13 mouse cellular contexts compared by ENCODE assay signal in the genomic region with DNA sequence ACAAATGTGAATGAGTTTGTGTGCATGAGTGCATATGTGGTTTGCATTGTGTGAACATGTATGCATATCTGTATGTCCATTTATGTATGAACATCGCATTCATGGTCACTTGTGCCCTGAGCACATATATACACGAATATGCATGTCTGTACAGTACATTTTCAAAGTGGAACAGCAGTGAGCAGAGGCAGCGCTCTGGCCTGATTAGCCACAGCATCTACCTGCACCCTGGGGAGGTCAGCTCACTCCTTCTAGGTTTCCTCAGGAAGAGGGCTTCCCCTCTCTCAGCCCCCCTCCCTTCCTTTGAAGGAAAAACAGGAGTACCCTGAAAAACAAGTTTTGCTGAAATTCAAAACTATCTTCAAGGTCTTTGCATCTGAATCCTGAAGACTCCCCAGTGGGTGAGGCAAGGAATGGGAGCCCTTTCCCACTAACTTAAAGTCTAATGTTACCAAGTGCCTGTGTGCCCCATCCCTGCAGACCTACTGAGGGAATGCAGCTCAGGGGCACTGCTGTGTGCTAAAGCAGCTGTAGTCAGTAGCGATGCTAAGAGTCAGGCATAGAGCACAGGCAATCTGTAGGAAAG. TPM values are rescaled to one million over a fixed set of nuclear protein-coding genes. Genes with fewer than 3 reads are reported as not detected.
DNase-seq lines count a peak whose midpoint lies in the region; ATAC-seq and TF ChIP-seq lines count a peak whose summit lies in the region.
"Had no signal": no experiment of that assay in that cellular context is flagged by ENCODE, and none has a peak within 500 bp of the region (broad histone marks: within the 10 kb centered on the region; RNA-seq: fewer than 3 reads in every experiment).

No protein-coding gene starts in this region.

- peaks cover 59% of the 10 kb centered on the region for H3K4me1 ChIP-seq in forebrain, embryonic 12.5 days
- H3K4me1 ChIP-seq in forebrain, embryonic 15.5 days, result peaks cover 21% of the 10 kb centered on the region
- peaks cover 52% of the 10 kb centered on the region for H3K4me1 ChIP-seq in kidney, embryonic 16.5 days (ENCODE audit: insufficient read depth, low read length)
- H3K4me1 ChIP-seq in ES-Bruce4 (ENCODE audit: control insufficient read depth, insufficient read depth, low read length), result peaks cover 18% of the 10 kb centered on the region
- H3K4me1 ChIP-seq in hindbrain, embryonic 13.5 days (replicated peaks), result peaks cover 45% of the 10 kb centered on the region

- no peak for TF ChIP-seq POLR2A in ES-Bruce4 (IDR thresholded peaks at IDR 0.05; ENCODE audit: insufficient read depth, low read length)

- DNase-seq in kidney, adult 18-20 months, result no peak
- no peak for DNase-seq in left cerebral cortex, postnatal 14 days (ENCODE audit: low spot score in 2 of 2)
- DNase-seq in right cerebral cortex, postnatal 10 days (ENCODE audit: low spot score in 2 of 2), result no peak
- DNase-seq: adrenal gland, adult 2 months; layer of hippocampus, adult 9-11 months; liver, embryonic 13.5 days; thymus, postnatal 36 days had no signal

- WGBS in forebrain, embryonic 12.5 days, result 45% methylated on average over 4 of the region's 4 CpGs
- WGBS in forebrain, embryonic 15.5 days, result 51% methylated on average over 4 of the region's 4 CpGs
- WGBS in kidney, embryonic 16.5 days, result 65% methylated on average over 4 of the region's 4 CpGs
- 45% methylated on average over 4 of the region's 4 CpGs for WGBS in hindbrain, embryonic 13.5 days

- no peaks in the 10 kb centered on the region for H3K36me3 ChIP-seq in forebrain, embryonic 12.5 days (replicated peaks)
- no peaks in the 10 kb centered on the region for H3K36me3 ChIP-seq in forebrain, embryonic 15.5 days
- no peaks in the 10 kb centered on the region; the same call in 1 of the 2 replicates for H3K36me3 ChIP-seq in kidney, embryonic 16.5 days (ENCODE audit: insufficient read depth, low read length)
- H3K36me3 ChIP-seq in ES-Bruce4 (ENCODE audit: control insufficient read depth, insufficient read depth, low read length, poor library complexity, severe bottlenecking), result no peaks in the 10 kb centered on the region
- no peaks in the 10 kb centered on the region for H3K36me3 ChIP-seq in hindbrain, embryonic 13.5 days
- H3K36me3 ChIP-seq: liver, embryonic 13.5 days had no signal

- peak overlapping the region; percentile 94 for H3K4me2 ChIP-seq in forebrain, embryonic 12.5 days
- H3K4me2 ChIP-seq in forebrain, embryonic 15.5 days (replicated peaks), result no peak overlapping the region
- H3K4me2 ChIP-seq in kidney, embryonic 16.5 days (replicated peaks; ENCODE audit: low read depth, low read length), result peak overlapping the region; percentile 69
- peak overlapping the region; percentile 8; the same call in 1 of the 2 replicates for H3K4me2 ChIP-seq in hindbrain, embryonic 13.5 days
- H3K4me2 ChIP-seq: liver, embryonic 13.5 days had no signal

- no peak for TF ChIP-seq CTCF in ES-Bruce4 (IDR thresholded peaks at IDR 0.05; ENCODE audit: low read depth, low read length)

- intact Hi-C loops in left cerebral cortex, postnatal 14 days (cut with DNase I), result no loop called here

- peaks cover 18% of the 10 kb centered on the region for H3K27me3 ChIP-seq in forebrain, embryonic 12.5 days
- peaks cover 4% of the 10 kb centered on the region; the same call in 1 of the 2 replicates for H3K27me3 ChIP-seq in forebrain, embryonic 15.5 days
- no peaks in the 10 kb centered on the region; the same call in 1 of the 2 replicates for H3K27me3 ChIP-seq in kidney, embryonic 16.5 days (ENCODE audit: insufficient read depth, low read length)
- H3K27me3 ChIP-seq in ES-Bruce4 (ENCODE audit: control insufficient read depth, insufficient read depth, low read length, poor library complexity, severe bottlenecking), result no peaks in the 10 kb centered on the region
- peaks cover 37% of the 10 kb centered on the region for H3K27me3 ChIP-seq in hindbrain, embryonic 13.5 days

- H3K27ac ChIP-seq in forebrain, embryonic 12.5 days, result 0 out of 2 replicates have a peak overlapping the region, but pooled peaks have one; percentile 14
- H3K27ac ChIP-seq in forebrain, embryonic 15.5 days (replicated peaks), result no peak overlapping the region
- H3K27ac ChIP-seq in kidney, embryonic 16.5 days (ENCODE audit: low read length), result peak overlapping the region; percentile 52; the same call in 1 of the 2 replicates
- peak overlapping the region; percentile 80 for H3K27ac ChIP-seq in ES-Bruce4 (ENCODE audit: insufficient read depth, low read length)
- H3K27ac ChIP-seq in hindbrain, embryonic 13.5 days, result no peak overlapping the region; the same call in 1 of the 2 replicates
- H3K27ac ChIP-seq: liver, embryonic 13.5 days had no signal

- ATAC-seq in forebrain, embryonic 12.5 days (ENCODE audit: low FRiP score), result no peak
- no peak for ATAC-seq in forebrain, embryonic 15.5 days (replicated peaks)
- no peak for ATAC-seq in kidney, embryonic 16.5 days (ENCODE audit: low FRiP score, low TSS enrichment)
- no peak for ATAC-seq in hindbrain, embryonic 13.5 days (ENCODE audit: low FRiP score)
- ATAC-seq: inflammation-experienced regulatory T-cells, adult 6 months had no signal

- no peak overlapping the region for H3K4me3 ChIP-seq in forebrain, embryonic 12.5 days (replicated peaks)
- no peak overlapping the region for H3K4me3 ChIP-seq in forebrain, embryonic 15.5 days
- peak overlapping the region; percentile 67; the same call in 1 of the 2 replicates for H3K4me3 ChIP-seq in kidney, embryonic 16.5 days (ENCODE audit: low read length)
- peak overlapping the region; percentile 26 for H3K4me3 ChIP-seq in ES-Bruce4 (ENCODE audit: low read depth, low read length)
- no peak overlapping the region for H3K4me3 ChIP-seq in hindbrain, embryonic 13.5 days
- H3K4me3 ChIP-seq: liver, embryonic 13.5 days had no signal

- peak overlapping the region; percentile 68; the same call in 1 of the 2 replicates for H3K9ac ChIP-seq in forebrain, embryonic 12.5 days
- no peak overlapping the region for H3K9ac ChIP-seq in forebrain, embryonic 15.5 days (replicated peaks)
- H3K9ac ChIP-seq in kidney, embryonic 16.5 days (replicated peaks; ENCODE audit: low read length), result peak overlapping the region; percentile 33
- H3K9ac ChIP-seq in ES-Bruce4 (ENCODE audit: low read depth, poor library complexity, severe bottlenecking), result 0 out of 2 replicates have a peak overlapping the region, but pooled peaks have one; percentile 25
- H3K9ac ChIP-seq in hindbrain, embryonic 13.5 days, result no peak overlapping the region
- H3K9ac ChIP-seq: liver, embryonic 13.5 days had no signal

- no peak for TF ChIP-seq EP300 in ES-Bruce4 (IDR thresholded peaks at IDR 0.05; ENCODE audit: insufficient read depth, low read depth, low read length)

- H3K9me3 ChIP-seq in forebrain, embryonic 12.5 days, result no peaks in the 10 kb centered on the region
- no peaks in the 10 kb centered on the region for H3K9me3 ChIP-seq in forebrain, embryonic 15.5 days
- no peaks in the 10 kb centered on the region for H3K9me3 ChIP-seq in kidney, embryonic 16.5 days (ENCODE audit: low read length)
- H3K9me3 ChIP-seq in ES-Bruce4 (replicated peaks; ENCODE audit: control insufficient read depth, insufficient read depth, low read length, poor library complexity, severe bottlenecking), result no peaks in the 10 kb centered on the region
- no peaks in the 10 kb centered on the region for H3K9me3 ChIP-seq in hindbrain, embryonic 13.5 days
- H3K9me3 ChIP-seq: liver, embryonic 13.5 days had no signal

RNA-seq across cellular contexts. Expression of a gene that starts 2.9 kb away (rescaled TPM):
- polyA plus RNA-seq in forebrain, embryonic 12.5 days (2016; fragmentation: Nextera tagmentation; extraction: Ambion mirVana), result 79.0 and 83.1 TPM in 2 replicates
- polyA plus RNA-seq in forebrain, embryonic 15.5 days (2015; fragmentation: Nextera tagmentation; extraction: Ambion mirVana), result 23.5 and 23.8 TPM in 2 replicates
- 255 and 257 TPM in 2 replicates for polyA plus RNA-seq in kidney, embryonic 16.5 days (2015; fragmentation: Nextera tagmentation; extraction: Ambion mirVana)
- polyA plus RNA-seq in ES-Bruce4 (2011; ENCODE audit: insufficient read depth, insufficient read length, low read depth, missing spikeins), result 273 and 285 TPM in 2 replicates
- polyA plus RNA-seq in hindbrain, embryonic 13.5 days (2015; fragmentation: Nextera tagmentation; extraction: Ambion mirVana), result 53.1 and 62.7 TPM in 2 replicates
- total RNA-seq in left cerebral cortex, postnatal 14 days (2021), result 10 to 100 TPM in 1 of 2 experiments, 1 to 10 TPM in 1; 9.5 to 10.7 TPM

Comparison
In these comparisons a context has a peak if more than half of its experiments do, and no peak if none do; other contexts are left out.
1. H3K27ac ChIP-seq: peak in forebrain, embryonic 12.5 days (single experiment), kidney, embryonic 16.5 days (single experiment) and ES-Bruce4 (single experiment); none in forebrain, embryonic 15.5 days (single experiment) and hindbrain, embryonic 13.5 days (single experiment).
2. H3K9ac ChIP-seq: peak in forebrain, embryonic 12.5 days (single experiment), kidney, embryonic 16.5 days (single experiment) and ES-Bruce4 (single experiment); none in forebrain, embryonic 15.5 days (single experiment) and hindbrain, embryonic 13.5 days (single experiment).
3. H3K4me3 ChIP-seq: peak in kidney, embryonic 16.5 days (single experiment) and ES-Bruce4 (single experiment); none in forebrain, embryonic 12.5 days (single experiment), forebrain, embryonic 15.5 days (single experiment) and hindbrain, embryonic 13.5 days (single experiment).